Mouse (Mus musculus) 416B (cell line): ENCODE measurements around the gene Olfr695.
"Not testable (repeated sequence)": the region's sequence is repeated elsewhere in the genome, so short reads cannot be mapped to it uniquely, and the experiment has no call there.

Experiments used
- DNase-seq: peaks from one replicate; pipeline ENCODE4 v3.0.0; 2011; ENCODE audit warnings: low read depth

The Olfr695 gene

DNA sequence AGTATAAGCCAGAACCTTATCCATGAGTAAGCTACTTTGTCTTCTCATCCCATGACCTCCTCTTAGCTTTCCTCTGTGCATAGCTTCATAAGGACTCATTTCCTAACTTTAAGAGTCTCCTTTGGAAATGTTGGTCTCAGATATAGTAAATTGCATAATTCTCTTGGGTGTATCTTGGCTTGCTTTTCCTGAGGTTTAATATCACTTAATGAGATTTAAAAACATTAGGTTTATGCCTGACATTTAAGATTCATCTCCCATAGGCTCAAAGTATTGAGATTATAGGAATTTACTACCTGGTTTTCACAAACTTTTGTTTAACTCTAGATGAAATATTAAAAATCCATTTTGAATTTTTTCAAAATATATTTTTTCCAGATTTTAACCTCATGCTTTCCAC is at the start of gene Olfr695:
Gene Olfr695 (minus strand): TSS at position 101 of the 400 bp plus-strand sequence.
- no peak for DNase-seq

DNA sequence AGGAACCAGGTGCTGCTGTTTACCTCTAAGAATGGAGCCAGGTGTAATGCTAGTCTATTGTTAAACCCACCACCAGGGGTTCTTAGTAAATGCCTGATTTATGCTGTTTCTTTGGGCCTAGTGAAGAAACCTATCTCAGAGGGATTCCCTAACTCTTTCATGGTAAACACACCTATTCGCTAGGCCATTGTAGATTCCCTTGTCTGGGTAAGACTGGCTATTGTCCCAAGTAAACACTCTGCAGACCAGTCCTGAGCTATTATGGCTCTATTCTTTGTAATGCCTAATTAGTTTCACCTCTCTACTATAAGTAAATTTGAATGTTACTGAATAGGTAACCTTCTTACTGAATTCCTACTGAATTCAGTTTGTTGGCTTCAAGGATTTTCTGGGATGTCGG is 44.8 kb upstream of the Olfr695 start:
- not testable (repeated sequence) for DNase-seq

DNA sequence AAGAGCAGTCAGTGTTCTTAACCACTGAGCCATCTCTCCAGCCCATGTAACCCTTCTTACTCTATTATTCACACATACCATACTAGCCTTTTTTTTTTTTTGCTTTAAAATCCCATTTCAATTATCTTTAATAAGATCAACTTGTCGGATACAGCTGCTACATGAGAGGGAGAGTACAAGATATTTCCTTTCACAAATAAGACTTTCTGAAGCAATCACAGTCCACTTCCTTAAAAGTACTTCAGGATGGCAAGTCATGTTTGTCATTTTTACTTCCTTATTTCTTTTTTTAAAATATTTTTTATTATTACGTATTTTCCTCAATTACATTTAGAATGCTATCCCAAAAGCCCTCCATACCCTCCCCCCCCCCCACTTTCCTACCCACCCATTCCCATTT is 42.6 kb upstream of the Olfr695 start:
- peak; percentile 23 for DNase-seq

DNA sequence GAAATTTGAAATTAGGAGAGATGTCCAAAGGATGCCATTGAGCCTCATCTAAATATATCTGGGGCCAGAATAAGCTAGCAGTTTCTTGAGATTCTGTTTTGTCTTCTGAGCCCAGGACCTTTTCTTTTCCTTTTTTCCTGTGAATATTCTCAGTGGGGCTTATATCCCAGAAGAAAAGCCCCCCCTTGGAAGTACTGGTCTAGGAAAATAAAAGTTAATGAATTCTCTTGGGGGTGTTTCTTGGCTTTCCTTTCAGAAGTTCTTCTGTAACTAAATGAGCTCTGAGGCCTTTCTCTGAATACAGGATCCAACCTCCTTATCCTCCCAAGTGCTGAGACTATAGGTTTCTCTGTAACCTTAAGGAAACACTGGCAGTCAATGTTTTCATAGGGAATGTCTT is 39.1 kb upstream of the Olfr695 start, which contains the start of gene Olfr698:
Gene Olfr698 (minus strand): TSS at position 101 of the 400 bp plus-strand sequence.
- DNase-seq: no peak

DNA sequence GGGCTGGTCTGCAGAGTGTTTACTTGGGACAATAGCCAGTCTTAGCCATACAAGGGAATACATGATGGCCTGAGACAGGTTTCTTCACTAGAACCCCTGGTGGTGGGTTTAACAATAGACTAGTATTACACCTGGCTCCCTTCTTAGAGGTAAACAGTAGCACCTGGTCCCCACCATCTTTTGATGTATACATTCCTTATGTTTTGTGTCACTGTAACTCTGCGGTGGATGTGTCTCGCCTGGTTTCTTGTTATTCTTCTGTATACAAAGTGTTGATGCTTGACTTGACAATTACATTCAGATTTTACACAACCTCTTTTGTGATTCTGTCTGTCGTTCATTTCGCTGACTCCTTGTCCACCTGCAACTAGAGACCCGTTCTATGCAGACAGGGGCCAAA is 29.6 kb upstream of the Olfr695 start:
- DNase-seq: no peak

DNA sequence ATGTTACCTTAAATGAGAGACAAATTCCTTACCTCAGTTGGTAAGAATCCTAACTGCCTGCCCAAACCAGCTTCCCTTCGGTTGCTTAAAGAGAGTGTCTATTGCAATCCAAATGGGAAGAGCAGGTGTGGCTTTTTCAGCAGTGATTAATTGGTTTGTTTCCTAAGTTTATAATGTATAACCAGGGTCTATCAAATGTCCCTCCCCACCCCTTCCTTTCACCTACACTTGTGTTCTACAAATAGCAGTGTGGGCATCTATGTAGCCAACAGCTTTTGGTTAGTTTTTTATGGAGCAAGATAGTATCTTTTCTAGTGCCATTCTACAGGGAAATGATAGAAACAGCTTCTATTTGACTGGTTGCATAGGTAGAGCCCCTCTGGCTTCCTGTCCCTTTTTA is 26.1 kb upstream of the Olfr695 start, which contains the start of gene Olfr697:
Gene Olfr697 (minus strand): TSS at position 101 of the 400 bp plus-strand sequence.
- DNase-seq: no peak

DNA sequence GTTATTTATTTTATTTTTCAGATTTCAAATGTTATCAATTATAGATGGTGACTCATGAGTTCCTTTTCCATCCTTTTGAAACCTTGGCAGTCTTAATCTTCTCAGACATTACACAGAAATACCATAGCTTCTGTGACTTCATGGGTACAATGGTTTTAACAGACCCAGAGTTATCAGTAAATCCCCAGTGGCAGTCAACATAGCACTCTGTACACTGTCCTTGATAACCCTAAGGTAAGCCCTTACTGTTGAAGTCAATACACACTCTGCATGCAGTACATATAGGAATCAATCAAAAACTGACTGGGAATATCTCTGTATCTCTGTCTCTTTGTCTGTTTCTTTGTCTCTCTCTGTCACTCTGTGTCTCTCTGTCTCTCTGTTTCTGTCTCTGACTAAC is 20.8 kb upstream of the Olfr695 start:
- DNase-seq: no peak

DNA sequence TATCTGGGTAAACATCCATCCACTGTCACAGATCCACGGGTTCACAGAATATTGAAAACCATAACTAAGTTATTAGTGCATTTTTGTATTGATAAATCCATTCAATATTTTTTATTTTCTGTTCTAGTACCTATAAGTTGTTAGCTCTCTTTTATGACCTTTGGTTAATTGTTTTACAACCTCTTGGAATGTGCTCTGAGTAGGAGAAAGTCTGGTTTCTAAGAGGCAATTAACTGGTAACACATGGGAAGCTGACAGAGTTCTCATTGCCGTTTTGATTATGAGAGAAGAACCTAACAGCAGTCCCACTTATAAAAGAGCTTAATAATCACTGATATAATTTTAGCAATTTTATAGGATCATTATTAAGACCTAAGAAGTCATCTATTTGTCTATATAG is 17.5 kb upstream of the Olfr695 start:
- no peak for DNase-seq

DNA sequence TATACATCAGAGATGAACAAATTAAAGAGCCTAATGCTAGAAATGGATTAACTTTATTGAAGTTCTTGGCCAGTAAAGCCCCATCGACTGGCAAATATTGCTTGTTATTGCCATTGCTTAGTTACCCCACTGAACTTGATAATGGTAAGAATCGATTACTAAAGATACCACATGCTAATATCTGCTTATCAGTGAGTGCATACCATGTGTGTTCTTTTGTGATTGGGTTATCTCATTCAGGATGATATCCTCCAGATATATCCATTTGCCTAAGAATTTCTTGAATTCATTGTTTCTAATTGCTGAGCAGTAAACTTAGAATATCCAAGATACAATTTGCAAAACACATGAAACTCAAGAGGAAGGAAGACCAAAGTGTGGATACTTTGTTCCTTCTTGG is 9.5 kb upstream of the Olfr695 start:
- DNase-seq: not testable (repeated sequence)

DNA sequence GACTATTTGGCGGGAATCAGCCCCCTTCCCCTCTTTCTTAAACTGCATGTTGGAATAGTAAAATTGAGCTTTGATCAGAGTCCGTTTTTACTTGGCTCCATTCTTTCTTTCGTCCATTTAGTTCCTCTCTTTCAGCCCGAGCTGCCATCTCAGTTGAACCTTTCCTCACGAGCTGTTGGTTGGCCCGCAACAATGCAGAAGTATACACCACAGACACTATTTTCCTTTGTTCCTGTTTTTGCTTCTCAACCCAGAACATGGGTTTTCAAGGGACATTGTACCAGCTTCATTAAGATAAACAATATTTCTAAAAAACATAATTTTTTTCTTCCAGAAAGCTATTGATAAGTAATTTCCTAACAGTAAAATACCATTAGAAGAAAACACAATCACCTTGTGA is 4.7 kb downstream of the Olfr695 start:
- DNase-seq: no peak

DNA sequence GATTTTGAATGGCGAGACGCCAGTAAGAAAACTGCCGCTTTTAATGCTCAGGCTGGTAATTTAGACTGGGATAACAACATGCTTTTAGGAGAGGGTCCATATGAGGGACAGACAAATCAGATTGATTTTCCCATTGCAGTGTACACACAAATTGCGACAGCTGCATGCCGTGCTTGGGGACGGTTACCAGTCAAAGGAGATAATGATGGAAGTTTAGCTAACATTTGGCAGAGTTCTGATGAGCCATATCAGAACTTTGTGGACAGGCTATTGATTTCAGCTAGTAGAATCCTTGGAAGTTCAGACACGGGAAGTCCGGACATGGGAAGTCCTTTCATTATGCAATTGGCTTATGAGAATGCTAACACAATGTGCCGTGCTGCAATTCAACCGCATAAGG is 8.5 kb downstream of the Olfr695 start:
- not testable (repeated sequence) for DNase-seq

DNA sequence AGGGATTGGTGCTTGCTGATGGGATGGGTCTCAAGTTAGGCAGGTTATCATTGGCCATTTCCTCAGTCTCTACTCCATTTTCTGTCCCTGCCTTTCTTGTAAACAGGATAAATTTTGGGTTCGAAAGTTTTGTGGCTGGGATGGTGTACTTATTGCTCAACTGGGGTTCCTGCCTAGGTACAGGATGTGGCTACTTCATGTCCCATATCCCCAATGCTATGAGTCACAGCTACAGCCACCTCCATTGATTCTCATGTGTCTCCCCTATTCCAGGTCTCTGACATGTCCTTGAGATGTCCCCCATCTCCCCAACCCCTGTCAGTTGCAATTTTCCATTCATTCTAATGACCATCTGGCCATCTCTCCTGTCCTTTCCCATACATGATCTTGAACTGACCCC is 19.3 kb downstream of the Olfr695 start:
- peak; percentile 35 for DNase-seq

DNA sequence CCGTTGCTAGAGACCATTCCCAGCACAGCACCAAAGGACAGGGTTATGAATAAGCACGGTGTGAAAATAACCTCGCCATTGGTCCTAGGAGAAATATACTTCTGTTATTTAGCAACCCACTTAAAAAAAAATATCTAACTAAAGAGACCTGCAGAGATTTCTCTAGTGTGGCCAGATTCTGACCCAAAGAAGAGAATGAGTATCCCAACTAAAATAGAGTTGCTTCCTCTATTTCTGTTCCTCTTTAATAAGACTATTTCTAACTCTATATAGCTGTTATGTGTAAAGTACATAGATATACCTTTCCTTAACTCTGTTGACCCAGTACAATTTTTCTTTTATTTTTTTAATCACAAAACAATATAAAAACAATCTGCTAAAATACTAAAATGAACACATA is 23.2 kb downstream of the Olfr695 start:
- no peak for DNase-seq

DNA sequence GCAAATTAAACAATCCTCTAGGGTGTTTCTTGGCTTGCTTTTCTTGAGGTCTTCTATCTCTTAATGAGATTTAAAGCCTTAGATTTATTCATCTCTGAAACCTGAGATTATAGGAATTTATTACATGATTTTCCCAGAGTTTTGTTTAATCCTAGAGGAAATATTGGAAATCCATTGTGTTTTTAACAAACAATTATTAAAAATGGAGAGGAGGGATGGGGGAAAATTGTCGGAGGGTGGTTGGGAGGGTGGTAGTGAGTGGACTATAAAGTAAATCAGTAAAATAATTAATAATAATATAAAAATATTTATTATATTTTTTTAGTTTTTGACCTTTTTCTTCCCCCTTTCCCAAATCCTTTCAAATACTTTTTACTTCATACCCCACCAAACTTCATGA is 24.5 kb downstream of the Olfr695 start, which contains the start of gene Olfr694:
Gene Olfr694 (minus strand): TSS at position 101 of the 400 bp plus-strand sequence.
- no peak for DNase-seq

DNA sequence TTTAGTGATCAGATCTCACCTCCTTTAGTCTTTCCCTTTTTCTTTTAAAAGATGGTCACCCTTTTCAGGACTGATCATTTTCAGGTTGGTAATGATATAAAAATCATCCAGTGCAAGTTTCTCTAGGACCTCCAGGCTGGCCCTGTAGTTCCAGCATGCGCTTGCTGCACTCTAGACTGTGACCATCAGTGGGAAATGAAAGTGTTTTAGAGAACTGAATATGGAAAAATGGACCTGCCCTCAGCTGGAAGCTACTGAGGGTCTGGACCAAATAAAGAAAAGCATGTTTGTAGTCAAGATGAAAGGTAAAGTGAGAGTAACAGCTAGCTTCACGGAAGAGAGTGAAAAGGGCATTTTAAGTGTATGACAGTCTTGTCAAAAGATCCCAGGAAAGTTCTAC is 30.8 kb downstream of the Olfr695 start:
- DNase-seq: no peak

DNA sequence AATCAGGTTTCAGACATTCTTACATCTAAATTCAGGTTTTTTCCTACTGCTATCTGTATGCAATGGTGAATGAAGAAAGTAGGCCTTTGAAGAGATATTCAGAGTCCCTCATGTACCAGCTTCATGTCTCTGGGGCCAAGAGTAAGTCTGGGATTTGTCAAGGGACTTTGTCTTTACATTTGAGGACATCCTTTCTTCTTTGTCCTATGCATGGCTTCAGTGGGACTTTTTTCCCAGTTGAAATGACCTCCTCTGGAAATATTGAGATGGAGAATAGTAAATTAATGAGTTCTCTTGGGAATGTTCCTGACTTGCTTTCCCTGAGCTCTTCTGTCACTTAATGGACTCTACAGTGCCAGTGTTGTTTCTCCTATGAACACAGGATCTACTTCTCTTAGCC is 35.7 kb downstream of the Olfr695 start, which contains the start of gene Olfr693:
Gene Olfr693 (minus strand): TSS at position 101 of the 400 bp plus-strand sequence.
- DNase-seq: no peak
